ENCODE assay signal across 16 mouse cellular contexts in the genomic region with DNA sequence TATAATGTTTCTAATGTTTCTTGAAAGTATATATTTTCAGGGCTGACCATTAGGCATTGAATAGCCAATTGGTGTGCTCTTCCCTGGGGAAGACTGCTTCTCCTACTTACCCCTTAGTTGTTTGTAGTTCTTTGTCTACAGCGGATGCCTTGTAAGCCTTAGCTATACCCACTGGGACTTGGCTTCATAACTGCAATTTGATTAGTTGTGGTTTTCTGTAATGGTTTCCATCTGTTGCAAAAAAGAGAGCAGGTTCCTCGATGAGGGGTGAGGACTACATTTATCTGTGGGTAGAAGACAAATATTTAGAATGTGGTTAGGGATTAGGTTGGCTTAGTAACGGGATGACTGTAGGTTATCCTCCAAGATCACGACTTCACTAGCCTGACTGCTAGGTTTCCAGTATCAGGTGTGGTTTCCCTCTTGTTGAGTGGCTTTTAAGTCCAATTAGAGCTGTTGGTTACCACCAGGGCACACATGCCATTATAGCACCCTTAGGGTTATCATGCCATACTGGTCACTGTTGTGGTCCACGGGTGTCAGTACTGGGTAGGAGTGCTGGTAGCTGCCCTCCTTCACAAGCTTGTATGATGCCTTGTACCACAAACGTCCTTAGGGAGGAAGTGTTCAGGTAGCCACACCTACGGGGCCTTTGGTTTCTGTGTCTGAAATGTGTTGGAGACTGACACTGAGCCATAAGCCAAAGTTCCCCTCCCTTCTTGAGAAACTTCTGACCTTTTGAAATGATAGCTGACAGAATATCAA.
DNase-seq lines count a peak whose midpoint lies in the region; ATAC-seq and TF ChIP-seq lines count a peak whose summit lies in the region.
"Had no signal": no experiment of that assay in that cellular context is flagged by ENCODE, and none has a peak within 500 bp of the region (broad histone marks: within the 10 kb centered on the region; RNA-seq: fewer than 3 reads in every experiment).

No protein-coding gene starts in this region.

- no peak overlapping the region for H3K27ac ChIP-seq in lung, postnatal 0 days (ENCODE audit: low read length)
- H3K27ac ChIP-seq in MEL (ENCODE audit: control insufficient read depth, low read depth, low read length) = peak overlapping the region; percentile 76
- H3K27ac ChIP-seq in embryonic facial prominence, embryonic 13.5 days = no peak overlapping the region; the same call in 1 of the 2 replicates
- H3K27ac ChIP-seq: heart, embryonic 15.5 days; hindbrain, embryonic 15.5 days; layer of hippocampus, adult 2 months; liver, embryonic 12.5 days; midbrain, embryonic 15.5 days; neural tube, embryonic 13.5 days had no signal

- no peaks in the 10 kb centered on the region for H3K79me2 ChIP-seq in MEL (ENCODE audit: control insufficient read depth, insufficient read depth, low read length, poor library complexity)

- no peak overlapping the region for H3K4me2 ChIP-seq in lung, postnatal 0 days (replicated peaks; ENCODE audit: low read depth, low read length)
- H3K4me2 ChIP-seq in embryonic facial prominence, embryonic 13.5 days = 0 out of 2 replicates have a peak overlapping the region, but pooled peaks have one; percentile 14
- H3K4me2 ChIP-seq: heart, embryonic 15.5 days; liver, embryonic 12.5 days had no signal

- no peak for TF ChIP-seq EP300 in lung, postnatal 0 days (IDR thresholded peaks at IDR 0.05)
- TF ChIP-seq EP300 in MEL (IDR thresholded peaks at IDR 0.05; ENCODE audit: low read depth in 1 of 2, low read length in 2 of 2) = no peak

- no peaks in the 10 kb centered on the region for H3K9me3 ChIP-seq in lung, postnatal 0 days (ENCODE audit: low read length)
- H3K9me3 ChIP-seq in MEL (replicated peaks; ENCODE audit: insufficient read depth, low read length) = no peaks in the 10 kb centered on the region
- H3K9me3 ChIP-seq in embryonic facial prominence, embryonic 13.5 days = peaks cover 36% of the 10 kb centered on the region
- H3K9me3 ChIP-seq: hindbrain, embryonic 15.5 days had no signal

- no peaks in the 10 kb centered on the region for H3K27me3 ChIP-seq in lung, postnatal 0 days (replicated peaks; ENCODE audit: insufficient read depth, low read length)
- H3K27me3 ChIP-seq in MEL (ENCODE audit: control insufficient read depth in 1 of 2, insufficient read depth in 2 of 2, low read length in 2 of 2) = no peaks in the 10 kb centered on the region
- no peaks in the 10 kb centered on the region for H3K27me3 ChIP-seq in embryonic facial prominence, embryonic 13.5 days
- no peaks in the 10 kb centered on the region for H3K27me3 ChIP-seq in splenic B cell, adult 2 months (ENCODE audit: control insufficient read depth, insufficient read depth, low read length, poor library complexity, severe bottlenecking)
- H3K27me3 ChIP-seq: heart, embryonic 15.5 days; hindbrain, embryonic 15.5 days; liver, embryonic 12.5 days; midbrain, embryonic 15.5 days; neural tube, embryonic 13.5 days had no signal

- H3K36me3 ChIP-seq in lung, postnatal 0 days (ENCODE audit: insufficient read depth, low read length) = no peaks in the 10 kb centered on the region
- peaks cover 0 to 5% of the 10 kb centered on the region in 2 experiments; a peak in 2 of 4 replicates for H3K36me3 ChIP-seq in MEL (ENCODE audit: control insufficient read depth in 1 of 2, insufficient read depth in 2 of 2, low read length in 2 of 2)
- H3K36me3 ChIP-seq in embryonic facial prominence, embryonic 13.5 days = 0 out of 2 replicates have a peak, but pooled peaks cover 6% of the 10 kb centered on the region
- H3K36me3 ChIP-seq in splenic B cell, adult 2 months (ENCODE audit: control insufficient read depth, insufficient read depth, low read length, poor library complexity, severe bottlenecking) = peaks cover 7% of the 10 kb centered on the region
- H3K36me3 ChIP-seq: G1E; heart, embryonic 15.5 days; hindbrain, embryonic 15.5 days; liver, embryonic 12.5 days; midbrain, embryonic 15.5 days; neural tube, embryonic 13.5 days had no signal

- 78% methylated on average over 7 of the region's 7 CpGs for WGBS in lung, postnatal 0 days
- 55% methylated on average over 7 of the region's 7 CpGs for WGBS in embryonic facial prominence, embryonic 13.5 days

- ATAC-seq in lung, postnatal 0 days = no peak
- no peak for ATAC-seq in embryonic facial prominence, embryonic 13.5 days (ENCODE audit: insufficient number of reproducible peaks, insufficient read depth, low FRiP score, low TSS enrichment, low read depth)
- ATAC-seq: liver, embryonic 12.5 days; midbrain, embryonic 15.5 days had no signal

- peak; percentile 42 for DNase-seq in lung, postnatal 36 days
- DNase-seq in lung, postnatal 0 days (ENCODE audit: low spot score) = no peak
- DNase-seq in MEL (ENCODE audit: low read depth, low spot score) = peak; percentile 34
- peak; percentile 78 for DNase-seq in splenic B cell, adult 2 months (ENCODE audit: low read depth, low spot score)
- no peak for DNase-seq in T-cell, adult 2 months (ENCODE audit: low spot score)
- no peak for DNase-seq in left cerebral cortex, postnatal 25 days (ENCODE audit: low spot score in 2 of 2)
- DNase-seq: cerebellum, adult 2 months; retina, postnatal 1 day had no signal

- TF ChIP-seq RAD21 in MEL (IDR thresholded peaks at IDR 0.05; ENCODE audit: low read depth, low read length) = no peak

- intact Hi-C loops in left cerebral cortex, postnatal 25 days (cut with DNase I) = no loop called here

- H3K4me1 ChIP-seq in lung, postnatal 0 days (ENCODE audit: insufficient read depth, low read depth, low read length) = no peaks in the 10 kb centered on the region
- H3K4me1 ChIP-seq in MEL (ENCODE audit: control insufficient read depth in 1 of 2, insufficient read depth in 2 of 2, low read length in 2 of 2) = peaks cover 2 to 16% of the 10 kb centered on the region in 2 experiments
- H3K4me1 ChIP-seq in embryonic facial prominence, embryonic 13.5 days = peaks cover 22% of the 10 kb centered on the region

- H3K4me3 ChIP-seq in lung, postnatal 0 days (ENCODE audit: low read depth, low read length) = no peak overlapping the region
- H3K4me3 ChIP-seq in MEL (ENCODE audit: control insufficient read depth in 1 of 2, insufficient read depth in 1 of 2, low read depth in 2 of 2, low read length in 2 of 2) = no peak overlapping the region
- H3K4me3 ChIP-seq in embryonic facial prominence, embryonic 13.5 days = no peak overlapping the region
- H3K4me3 ChIP-seq: heart, embryonic 15.5 days; hindbrain, embryonic 15.5 days; layer of hippocampus, adult 2 months; liver, embryonic 12.5 days; midbrain, embryonic 15.5 days; neural tube, embryonic 13.5 days had no signal

- no peak overlapping the region for H3K9ac ChIP-seq in lung, postnatal 0 days (replicated peaks; ENCODE audit: low read depth)
- no peak overlapping the region for H3K9ac ChIP-seq in MEL (ENCODE audit: control insufficient read depth, low read depth, low read length, poor library complexity, severe bottlenecking)
- H3K9ac ChIP-seq in embryonic facial prominence, embryonic 13.5 days = no peak overlapping the region
- H3K9ac ChIP-seq: heart, embryonic 15.5 days; hindbrain, embryonic 15.5 days; liver, embryonic 12.5 days; midbrain, embryonic 15.5 days; neural tube, embryonic 13.5 days had no signal

- no peak for TF ChIP-seq CTCF in lung, postnatal 0 days (IDR thresholded peaks at IDR 0.05)
- no peak for TF ChIP-seq CTCF in MEL (IDR thresholded peaks at IDR 0.05 in 2 of 3, conservative IDR thresholded peaks at IDR 0.05 in 1 of 3; ENCODE audit: control insufficient read depth in 1 of 3, insufficient read depth in 1 of 3, low read depth in 2 of 3, low read length in 3 of 3, poor library complexity in 1 of 3, severe bottlenecking in 1 of 3)

- TF ChIP-seq POLR2A in MEL (IDR thresholded peaks at IDR 0.05; ENCODE audit: control insufficient read depth in 1 of 2, insufficient read depth in 1 of 2, low read depth in 1 of 2, low read length in 2 of 2, poor library complexity in 1 of 2) = no peak

TF ChIP-seq in MEL, 35 proteins besides CTCF, POLR2A, EP300 and RAD21:
- TF ChIP-seq MXI1 (IDR thresholded peaks at IDR 0.05; ENCODE audit: low read depth, low read length) (no peak), POLR2AphosphoS2 (IDR thresholded peaks at IDR 0.05; ENCODE audit: low read length) (no peak), TAL1 (IDR thresholded peaks at IDR 0.05; ENCODE audit: low read length) (no peak), NRF1 (IDR thresholded peaks at IDR 0.05; ENCODE audit: insufficient read depth, low read depth, low read length, poor library complexity, severe bottlenecking) (no peak), RCOR1 (IDR thresholded peaks at IDR 0.05; ENCODE audit: low read depth, low read length) (no peak), MYB (IDR thresholded peaks at IDR 0.05; ENCODE audit: low read depth, low read length) (no peak), MEF2A (IDR thresholded peaks at IDR 0.05; ENCODE audit: extremely low read depth, insufficient replicate concordance, low read depth, low read length, poor library complexity, severe bottlenecking) (no peak)

Comparison
In these comparisons a context has a peak if more than half of its experiments do, and no peak if none do; other contexts are left out.
1. DNase-seq: peak in lung, postnatal 36 days (single experiment), MEL (single experiment) and splenic B cell, adult 2 months (single experiment); none in lung, postnatal 0 days (single experiment), T-cell, adult 2 months (single experiment) and left cerebral cortex, postnatal 25 days (0 of 2).